Mouse (Mus musculus) stomach, postnatal 0 days (tissue): ENCODE results near the gene Necab3.

Experiments used
- CTCF ChIP-seq: IDR thresholded peaks from 2 replicates; pipeline ENCODE4 v1.5.1; 2016; ENCODE audit warnings: antibody characterized with exemption, low read depth, mild to moderate bottlenecking, moderate library complexity
- EP300 ChIP-seq: optimal IDR thresholded peaks from 2 replicates; pipeline ENCODE3; 2016; ENCODE audit warnings: antibody characterized with exemption

GRCm38 (mm10) chr2:154558264-154559039 lies at the start of gene Necab3:
- TF ChIP-seq CTCF (no peak), EP300 (no peak)
